Mouse (Mus musculus) neural tube, embryonic 15.5 days (tissue): ENCODE measurements around the gene Prss41. TPM values are rescaled to one million over a fixed set of nuclear protein-coding genes. Genes with fewer than 3 reads are reported as not detected.

Source experiments
- ATAC-seq: fragments of 200-750 bp; cut with Nextera tagmentation; 2 replicates; pipeline ENCODE4 v1.8.0; 2017; ENCODE audit warnings: mild to moderate bottlenecking, moderate TSS enrichment, moderate library complexity; ENCODE audit not compliant: low FRiP score
- H3K27ac ChIP-seq: fragments of 300-500 bp; sonication (generic); replicated peaks from 2 replicates; pipeline ENCODE4 v1.5.1; 2015; ENCODE audit warnings: mild to moderate bottlenecking, inconsistent platforms
- H3K27me3 ChIP-seq: fragments of 300-500 bp; sonication (generic); replicated peaks from 2 replicates; pipeline ENCODE4 v1.6.1; 2015; ENCODE audit warnings: inconsistent platforms
- H3K36me3 ChIP-seq: fragments of 300-500 bp; sonication (generic); 2 replicates; pipeline ENCODE4 v1.6.1; 2015; ENCODE audit warnings: inconsistent platforms
- H3K4me1 ChIP-seq: fragments of 300-500 bp; sonication (generic); 2 replicates; pipeline ENCODE4 v1.6.1; 2015; ENCODE audit warnings: inconsistent platforms
- H3K4me2 ChIP-seq: fragments of 300-500 bp; sonication (generic); 2 replicates; pipeline ENCODE4 v1.6.1; 2015; ENCODE audit warnings: inconsistent platforms, mild to moderate bottlenecking, moderate library complexity
- H3K4me3 ChIP-seq: fragments of 300-500 bp; sonication (generic); replicated peaks from 2 replicates; pipeline ENCODE4 v1.5.1; 2015; ENCODE audit warnings: mild to moderate bottlenecking, inconsistent platforms
- H3K9ac ChIP-seq: fragments of 300-500 bp; sonication (generic); replicated peaks from 2 replicates; pipeline ENCODE4 v1.6.1; 2015; ENCODE audit warnings: mild to moderate bottlenecking, inconsistent platforms
- H3K9me3 ChIP-seq: fragments of 300-500 bp; sonication (generic); replicated peaks from 2 replicates; pipeline ENCODE4 v1.6.1; 2016; ENCODE audit warnings: inconsistent platforms
- whole genome bisulfite sequencing: fragments of 180-500 bp; shearing (Covaris S2); methylation state at CpG from one replicate; pipeline ENCODE4 v1.1.7; 2015; ENCODE audit warnings: mixed read lengths; 5-methylcytosine and 5-hydroxymethylcytosine counted together
- polyA plus RNA-seq: library from polyadenylated mRNA; unstranded; fragments of >200 nt; fragmentation: Nextera tagmentation; extraction: Ambion mirVana; gene quantifications from 2 replicates; pipeline ENCODE4 v1.2.1, GENCODE M21; 2015

Prss41 gene
- polyA plus RNA-seq, 1 experiment from 2014 or later, result 2.0 TPM

DNA sequence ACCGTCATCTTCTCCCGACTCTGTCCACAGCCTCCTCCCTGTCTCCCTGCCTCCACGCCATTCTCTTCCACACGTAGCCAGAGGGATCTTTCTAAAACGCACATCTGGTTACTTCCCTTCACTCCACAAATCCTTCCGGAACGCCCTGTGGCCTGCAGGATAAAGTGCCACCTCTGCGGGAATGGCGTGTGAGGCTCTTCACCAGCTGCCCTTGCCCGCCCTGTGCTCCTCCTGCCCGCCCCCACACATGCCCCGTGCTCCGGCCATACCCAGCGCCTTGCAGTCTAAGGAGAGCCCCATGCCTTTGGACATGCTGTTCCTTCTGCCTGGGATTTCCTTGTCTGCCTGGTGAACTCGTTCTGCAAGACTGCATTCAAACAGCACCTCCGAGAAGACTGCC lies 21.0 kb downstream of the Prss41 start:
- no peak overlapping the region for H3K27ac ChIP-seq
- no peak for ATAC-seq
- no peak overlapping the region for H3K4me3 ChIP-seq
- H3K36me3 ChIP-seq, result peaks cover 92% of the 10 kb centered on the region
- H3K27me3 ChIP-seq, result no peaks in the 10 kb centered on the region
- 89% methylated on average over 16 of the region's 16 CpGs for WGBS
- H3K9ac ChIP-seq, result no peak overlapping the region
- peaks cover 20% of the 10 kb centered on the region for H3K4me1 ChIP-seq
- H3K9me3 ChIP-seq, result peaks cover 13% of the 10 kb centered on the region; the same call in 1 of the 2 replicates
- no peak overlapping the region for H3K4me2 ChIP-seq

DNA sequence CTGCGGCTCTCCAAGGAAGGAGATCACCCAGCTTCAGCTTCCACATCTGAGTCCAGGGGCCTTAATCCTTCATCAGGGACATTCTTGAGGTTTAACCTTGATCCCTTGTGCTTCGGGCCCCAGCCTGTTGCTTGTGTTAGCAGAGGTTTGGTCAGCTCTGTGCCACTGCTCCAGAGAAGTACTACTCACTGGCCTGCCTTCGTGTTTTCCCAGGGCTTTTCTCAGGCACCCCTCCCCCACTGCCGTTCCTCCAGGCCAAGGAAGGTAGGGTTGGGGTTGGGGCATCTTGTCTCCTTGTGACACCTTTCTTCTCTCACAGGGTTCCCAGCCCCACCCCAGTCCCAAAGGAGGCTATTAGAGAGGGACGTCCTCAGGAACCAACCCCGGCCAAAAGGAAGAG lies 21.9 kb downstream of the Prss41 start:
- no peak overlapping the region for H3K4me3 ChIP-seq
- WGBS, result 91% methylated on average over 6 of the region's 6 CpGs
- H3K36me3 ChIP-seq, result peaks cover 98% of the 10 kb centered on the region
- peaks cover 11% of the 10 kb centered on the region for H3K4me1 ChIP-seq
- no peak overlapping the region for H3K4me2 ChIP-seq
- peaks cover 18% of the 10 kb centered on the region; the same call in 1 of the 2 replicates for H3K9me3 ChIP-seq
- H3K27ac ChIP-seq, result no peak overlapping the region
- no peak overlapping the region for H3K9ac ChIP-seq
- no peaks in the 10 kb centered on the region for H3K27me3 ChIP-seq
- ATAC-seq, result no peak

DNA sequence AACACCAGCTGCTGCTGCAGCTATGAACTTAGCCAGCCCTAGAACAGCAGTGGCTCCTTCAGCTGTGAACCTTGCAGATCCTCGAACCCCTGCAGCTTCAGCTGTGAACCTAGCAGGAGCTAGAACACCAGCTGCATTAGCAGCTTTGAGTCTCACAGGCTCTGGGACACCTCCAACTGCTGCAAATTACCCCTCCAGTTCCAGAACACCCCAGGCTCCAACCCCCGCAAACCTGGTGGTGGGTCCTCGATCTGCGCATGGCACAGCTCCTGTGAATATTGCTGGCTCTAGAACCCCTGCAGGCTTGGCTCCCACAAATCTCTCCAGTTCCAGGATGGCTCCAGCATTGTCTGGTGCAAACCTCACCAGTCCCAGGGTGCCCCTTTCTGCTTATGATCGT lies 23.2 kb downstream of the Prss41 start:
- Histone ChIP-seq H3K4me2 (no peak overlapping the region), H3K9me3 (peaks cover 18% of the 10 kb centered on the region; the same call in 1 of the 2 replicates), H3K4me3 (no peak overlapping the region), H3K36me3 (peaks cover 99% of the 10 kb centered on the region), H3K27me3 (no peaks in the 10 kb centered on the region), H3K9ac (no peak overlapping the region), H3K4me1 (no peaks in the 10 kb centered on the region), H3K27ac (no peak overlapping the region)
- 98% methylated on average over 5 of the region's 5 CpGs for WGBS
- no peak for ATAC-seq

DNA sequence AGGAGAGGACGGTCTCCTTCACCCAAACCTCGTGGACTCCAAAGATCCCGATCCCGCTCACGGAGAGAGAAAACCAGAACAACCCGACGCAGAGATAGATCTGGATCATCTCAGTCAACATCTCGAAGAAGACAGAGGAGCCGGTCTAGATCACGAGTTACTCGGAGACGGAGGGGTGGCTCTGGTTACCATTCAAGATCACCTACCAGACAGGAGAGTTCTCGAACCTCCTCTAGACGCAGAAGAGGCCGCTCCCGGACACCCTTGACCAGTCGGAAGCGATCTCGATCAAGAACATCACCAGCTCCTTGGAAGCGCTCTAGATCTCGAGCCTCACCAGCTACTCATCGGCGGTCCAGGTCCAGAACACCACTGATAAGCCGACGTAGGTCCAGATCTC lies 24.7 kb downstream of the Prss41 start:
- Histone ChIP-seq H3K27ac (no peak overlapping the region), H3K4me2 (no peak overlapping the region), H3K9ac (no peak overlapping the region), H3K9me3 (peaks cover 24% of the 10 kb centered on the region; the same call in 1 of the 2 replicates), H3K36me3 (peaks cover 98% of the 10 kb centered on the region), H3K4me3 (no peak overlapping the region), H3K27me3 (no peaks in the 10 kb centered on the region), H3K4me1 (no peaks in the 10 kb centered on the region)
- no peak for ATAC-seq
- 97% methylated on average over 25 of the region's 25 CpGs for WGBS

DNA sequence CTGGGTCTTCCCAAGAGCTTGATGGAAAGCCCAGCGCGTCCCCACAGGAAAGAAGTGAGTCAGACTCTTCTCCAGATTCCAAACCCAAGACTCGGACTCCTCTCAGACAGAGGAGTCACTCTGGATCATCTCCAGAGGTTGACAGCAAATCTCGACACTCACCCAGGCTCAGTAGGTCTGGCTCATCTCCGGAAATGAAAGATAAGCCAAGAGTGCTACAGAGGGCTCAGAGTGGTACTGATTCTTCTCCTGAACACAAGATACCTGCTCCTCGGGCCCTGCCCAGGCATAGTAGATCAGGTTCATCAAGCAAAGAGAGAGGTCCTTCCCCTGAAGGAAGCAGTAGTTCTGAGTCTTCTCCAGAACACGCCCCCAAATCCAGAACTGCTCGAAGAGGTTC lies 25.4 kb downstream of the Prss41 start:
- Histone ChIP-seq H3K36me3 (peaks cover 97% of the 10 kb centered on the region), H3K27ac (no peak overlapping the region), H3K9ac (no peak overlapping the region), H3K4me2 (no peak overlapping the region), H3K9me3 (peaks cover 24% of the 10 kb centered on the region; the same call in 1 of the 2 replicates), H3K4me1 (no peaks in the 10 kb centered on the region), H3K4me3 (no peak overlapping the region), H3K27me3 (no peaks in the 10 kb centered on the region)
- ATAC-seq, result no peak
- WGBS, result 98% methylated on average over 8 of the region's 8 CpGs

- no peak overlapping the region for H3K9ac ChIP-seq
- no peak overlapping the region for H3K4me3 ChIP-seq
- no peak overlapping the region for H3K4me2 ChIP-seq
- no peak for ATAC-seq
- no peaks in the 10 kb centered on the region for H3K27me3 ChIP-seq
- H3K36me3 ChIP-seq, result peaks cover 93% of the 10 kb centered on the region
- no peak overlapping the region for H3K27ac ChIP-seq
- H3K9me3 ChIP-seq, result peaks cover 24% of the 10 kb centered on the region; the same call in 1 of the 2 replicates
- H3K4me1 ChIP-seq, result no peaks in the 10 kb centered on the region
- WGBS, result 98% methylated on average over 16 of the region's 16 CpGs
Observed at GRCm38 (mm10) chr17:23815641-23816040, 28.3 kb downstream of the Prss41 start.

DNA sequence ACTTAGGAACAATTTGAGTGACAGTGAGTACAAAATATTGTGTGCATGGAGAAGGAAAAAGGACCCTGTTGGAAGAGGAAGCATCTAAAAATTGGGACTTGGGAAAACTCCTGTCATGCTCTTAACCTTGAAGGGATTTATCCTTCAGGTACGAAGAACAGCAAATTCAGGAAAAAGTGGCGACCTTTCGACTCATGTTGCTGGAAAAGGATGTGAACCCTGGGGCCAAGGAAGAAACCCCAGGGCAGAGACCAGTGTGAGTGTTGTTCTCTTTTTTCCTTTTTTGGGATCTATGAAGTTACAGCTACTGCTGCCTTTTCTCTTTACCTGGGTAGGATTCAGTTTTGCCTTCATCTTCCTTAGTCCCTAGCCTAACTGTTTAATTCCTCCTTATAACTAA lies 36.1 kb downstream of the Prss41 start:
- H3K27ac ChIP-seq, result no peak overlapping the region
- no peak overlapping the region for H3K9ac ChIP-seq
- no peak overlapping the region for H3K4me2 ChIP-seq
- 99% methylated on average over 3 of the region's 3 CpGs for WGBS
- peaks cover 52% of the 10 kb centered on the region for H3K36me3 ChIP-seq
- H3K4me1 ChIP-seq, result peaks cover 39% of the 10 kb centered on the region
- H3K4me3 ChIP-seq, result no peak overlapping the region
- ATAC-seq, result no peak
- H3K9me3 ChIP-seq, result no peaks in the 10 kb centered on the region
- H3K27me3 ChIP-seq, result no peaks in the 10 kb centered on the region

GRCm38 (mm10) chr17:23806867-23807266 lies 37.1 kb downstream of the Prss41 start:
- H3K27ac ChIP-seq, result no peak overlapping the region; the same call in 1 of the 2 replicates
- 83% methylated on average over 25 of the region's 25 CpGs for WGBS

DNA sequence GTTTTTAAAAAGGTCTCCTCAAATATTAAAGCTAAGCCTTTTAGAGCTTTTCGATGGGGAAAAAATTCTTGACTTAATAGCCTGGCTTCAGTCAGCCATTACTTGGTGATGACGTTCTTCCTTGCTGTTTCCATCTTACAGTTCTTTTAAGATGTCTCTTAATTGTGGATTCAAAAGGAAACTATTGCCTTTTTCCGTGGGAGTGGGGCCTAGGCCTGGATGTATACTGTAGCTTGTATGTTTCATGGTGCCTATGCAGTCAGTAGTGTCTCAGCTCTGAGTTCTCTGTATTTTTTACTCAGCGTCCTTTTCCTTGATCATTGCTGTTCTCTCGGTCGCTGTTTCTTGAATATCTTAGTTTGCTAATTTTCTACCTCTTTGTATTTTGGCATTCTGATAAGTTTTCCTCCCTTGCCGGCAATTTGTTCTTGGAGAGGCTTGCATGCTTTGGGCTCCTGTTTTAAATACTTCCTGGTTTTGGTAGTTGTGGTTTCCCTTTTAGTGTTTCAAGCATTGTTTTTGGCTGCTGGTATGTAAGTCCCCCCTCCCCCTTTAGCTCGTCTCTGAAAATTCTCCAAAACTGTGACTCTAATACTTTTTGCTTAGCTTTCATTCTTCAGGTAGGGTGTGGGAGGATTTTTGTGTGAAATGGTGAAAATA lies 39.4 kb downstream of the Prss41 start:
- Histone ChIP-seq H3K4me3 (peak overlapping the region; percentile 74), H3K27me3 (no peaks in the 10 kb centered on the region), H3K4me2 (peak overlapping the region; percentile 83), H3K27ac (peak overlapping the region; percentile 99; the same call in 1 of the 2 replicates), H3K4me1 (peaks cover 44% of the 10 kb centered on the region), H3K9ac (peak overlapping the region; percentile 88), H3K36me3 (peaks cover 21% of the 10 kb centered on the region), H3K9me3 (no peaks in the 10 kb centered on the region)
- no peak for ATAC-seq
- WGBS, result 4% methylated on average over 8 of the region's 8 CpGs

More at GRCm38 (mm10) chr17:23806867-23807266, 37.1 kb downstream of the Prss41 start:
- Histone ChIP-seq H3K27me3 (no peaks in the 10 kb centered on the region), H3K9me3 (no peaks in the 10 kb centered on the region), H3K4me3 (no peak overlapping the region), H3K36me3 (peaks cover 44% of the 10 kb centered on the region), H3K4me2 (peak overlapping the region; percentile 83), H3K4me1 (peaks cover 44% of the 10 kb centered on the region), H3K9ac (no peak overlapping the region)
- ATAC-seq, result no peak

- 0% methylated on average over 62 of the region's 83 CpGs for WGBS
Observed at GRCm38 (mm10) chr17:23803366-23804041, 40.5 kb downstream of the Prss41 start.

DNA sequence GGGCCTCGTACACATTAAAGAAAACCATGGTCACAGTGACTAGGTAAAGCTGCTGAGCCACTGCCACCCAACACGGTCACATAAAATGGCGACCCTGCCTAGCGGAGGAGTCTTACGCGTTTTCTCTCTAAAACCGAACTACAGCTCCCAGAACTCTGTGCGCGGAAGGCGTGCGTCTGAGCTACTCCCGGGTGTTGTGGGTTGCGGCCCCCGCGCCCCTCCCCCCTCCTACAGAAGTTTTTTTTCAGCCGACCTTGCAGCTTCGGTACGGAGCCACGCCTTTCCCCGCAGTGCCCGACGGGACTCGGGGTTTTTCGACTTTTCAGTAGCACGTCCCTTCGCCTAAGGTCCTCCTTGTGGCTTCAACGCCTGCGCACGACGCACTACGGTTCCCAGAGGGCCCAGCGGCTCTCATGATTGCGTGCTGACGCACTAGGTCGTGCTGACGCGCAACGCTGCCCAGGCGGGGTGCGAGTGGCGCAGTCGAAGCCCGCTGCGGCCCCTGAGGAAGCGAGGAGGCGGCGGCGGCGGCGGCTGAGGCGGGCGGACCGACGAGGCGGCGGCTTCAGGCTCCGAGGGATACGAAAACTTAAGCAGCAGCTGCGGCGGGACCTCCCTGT lies 41.1 kb downstream of the Prss41 start:
- peak overlapping the region; percentile 83 for H3K4me2 ChIP-seq
- under 1% methylated on average over 59 of the region's 60 CpGs for WGBS
- peak overlapping the region; percentile 99 for H3K27ac ChIP-seq
- peak; percentile 97 for ATAC-seq
- no peaks in the 10 kb centered on the region for H3K9me3 ChIP-seq
- H3K4me3 ChIP-seq, result peak overlapping the region; percentile 74
- H3K27me3 ChIP-seq, result no peaks in the 10 kb centered on the region
- peaks cover 43% of the 10 kb centered on the region for H3K4me1 ChIP-seq
- H3K9ac ChIP-seq, result peak overlapping the region; percentile 88
- H3K36me3 ChIP-seq, result peaks cover 4% of the 10 kb centered on the region; the same call in 1 of the 2 replicates

More at GRCm38 (mm10) chr17:23803366-23804041, 40.5 kb downstream of the Prss41 start:
- Histone ChIP-seq H3K27me3 (no peaks in the 10 kb centered on the region), H3K4me2 (peak overlapping the region; percentile 83), H3K36me3 (peaks cover 10% of the 10 kb centered on the region), H3K27ac (peak overlapping the region; percentile 99), H3K4me1 (peaks cover 44% of the 10 kb centered on the region), H3K9me3 (no peaks in the 10 kb centered on the region), H3K4me3 (peak overlapping the region; percentile 74), H3K9ac (peak overlapping the region; percentile 88)
- ATAC-seq, result peak; percentile 60
